Mouse (Mus musculus): Measurements from ENCODE around the gene Snai3.
A peak's percentile ranks its signal among the peaks of the same experiment; 100 is the strongest.

Gene Snai3

DNA sequence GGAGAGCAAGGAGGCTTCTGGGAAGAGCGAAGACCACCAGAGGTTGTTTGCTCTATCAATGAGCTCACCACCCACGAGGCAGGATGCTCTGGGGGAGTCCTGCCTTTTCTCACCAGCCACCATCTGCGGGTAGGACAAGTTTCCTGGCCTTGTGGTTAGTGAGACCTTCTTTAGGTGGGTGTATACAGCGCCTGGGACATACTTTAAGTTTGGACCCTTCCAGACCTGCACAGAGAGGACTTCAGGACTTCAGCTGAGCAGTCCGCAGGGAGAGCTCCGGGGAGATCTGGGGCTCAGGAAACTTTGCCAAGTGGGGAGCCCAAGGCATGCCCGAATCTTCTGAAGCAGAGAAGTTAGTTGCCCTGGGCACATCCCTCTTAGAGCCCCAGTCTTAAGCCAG is 543 bp downstream of the Snai3 start:
- DNase-seq (ENCODE audit: extremely low read depth, low read depth) = no peak

DNA sequence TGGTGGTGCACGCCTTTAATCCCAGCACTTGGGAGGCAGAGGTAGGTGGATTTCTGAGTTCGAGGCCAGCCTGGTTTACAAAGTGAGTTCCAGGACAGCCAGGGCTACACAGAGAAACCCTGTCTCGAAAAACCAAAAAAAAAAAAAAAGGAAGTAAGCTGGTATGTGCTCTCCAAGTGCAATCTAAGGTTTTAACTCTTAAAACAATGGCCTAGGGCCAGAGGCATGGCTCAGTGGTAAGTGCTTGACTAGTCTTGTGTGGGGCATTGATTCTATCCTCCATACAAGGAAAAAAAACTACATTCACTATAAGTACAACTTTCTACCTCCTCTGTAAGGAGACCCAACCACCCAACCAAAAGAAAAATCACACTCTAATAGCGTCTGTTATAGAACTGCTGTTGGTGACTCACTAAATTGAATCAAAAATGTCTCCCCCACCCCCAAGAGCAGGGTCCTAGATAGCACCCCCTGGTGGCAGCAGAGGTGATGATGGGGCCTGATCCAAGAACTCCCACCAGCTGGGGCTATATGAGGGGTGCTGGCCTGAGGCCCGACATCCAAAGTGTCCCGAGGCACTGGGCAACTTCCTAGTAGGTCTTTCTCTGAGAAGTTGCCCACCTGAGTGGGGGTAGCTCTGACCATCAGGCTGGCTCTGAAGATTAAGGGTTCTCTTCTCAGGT is 1.2 kb downstream of the Snai3 start:
- DNase-seq (ENCODE audit: extremely low read depth, low read depth) = no peak

DNA sequence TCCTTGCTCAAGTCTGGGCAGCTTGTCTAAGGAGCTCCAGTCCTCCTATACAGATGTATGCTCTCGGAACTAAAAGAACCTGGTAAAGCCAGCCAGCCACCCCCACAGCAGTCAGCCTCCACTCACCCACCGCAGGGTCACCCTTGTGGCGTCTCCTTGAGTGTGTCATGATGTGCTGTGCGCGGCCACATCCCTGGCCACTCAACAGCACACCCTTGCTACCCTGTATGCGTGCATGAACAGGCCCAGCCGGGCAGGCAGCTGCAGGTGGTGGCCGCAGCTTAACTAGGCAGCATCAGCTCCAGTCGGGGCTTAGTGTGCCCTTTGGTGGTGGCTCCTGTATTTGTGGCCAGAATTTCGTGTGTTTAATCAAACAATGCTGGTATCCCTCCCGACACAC is 3.4 kb downstream of the Snai3 start:
- no peak for DNase-seq (ENCODE audit: extremely low read depth, low read depth)

DNA sequence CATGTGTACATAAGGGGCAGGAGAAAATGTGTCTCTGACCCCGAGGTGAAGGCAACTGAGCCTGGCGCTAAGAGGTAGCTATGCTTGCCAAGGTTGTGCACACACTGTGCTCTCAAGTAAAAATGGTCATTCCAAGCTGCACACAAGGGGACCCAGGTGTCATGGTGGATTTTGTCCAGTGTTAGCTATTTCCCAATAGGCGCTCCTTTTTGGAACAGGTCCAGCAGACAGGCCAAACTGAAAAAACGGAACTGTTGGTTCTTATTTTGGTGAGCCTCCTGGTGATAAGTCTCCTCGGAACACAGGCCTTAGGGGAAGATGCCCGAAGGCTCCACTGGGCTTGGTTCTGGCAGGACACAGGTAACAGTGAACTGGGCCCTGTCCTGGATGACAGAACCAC is 6.1 kb downstream of the Snai3 start:
- no peak for DNase-seq (ENCODE audit: extremely low read depth, low read depth)

DNA sequence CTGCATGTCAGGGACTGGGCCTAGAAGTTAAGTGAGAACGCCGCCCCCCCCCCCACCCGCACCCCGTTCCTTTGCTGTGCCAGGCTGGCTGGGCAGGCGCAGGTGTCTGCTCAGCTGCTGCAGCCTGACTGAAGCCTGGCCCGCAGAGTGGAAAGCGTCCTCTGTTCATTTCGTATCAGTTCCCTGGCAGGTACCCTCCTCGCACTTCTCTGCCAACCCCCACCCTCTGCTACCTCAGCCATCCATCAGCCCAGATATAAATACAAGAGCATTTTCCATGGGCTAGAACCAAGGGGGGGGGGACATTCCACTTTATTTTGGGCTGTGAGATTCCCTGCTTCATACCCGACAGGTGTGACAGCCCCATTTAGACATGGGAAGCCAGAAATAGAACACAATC is 8.4 kb downstream of the Snai3 start:
- DNase-seq (ENCODE audit: extremely low read depth, low read depth) = no peak

DNA sequence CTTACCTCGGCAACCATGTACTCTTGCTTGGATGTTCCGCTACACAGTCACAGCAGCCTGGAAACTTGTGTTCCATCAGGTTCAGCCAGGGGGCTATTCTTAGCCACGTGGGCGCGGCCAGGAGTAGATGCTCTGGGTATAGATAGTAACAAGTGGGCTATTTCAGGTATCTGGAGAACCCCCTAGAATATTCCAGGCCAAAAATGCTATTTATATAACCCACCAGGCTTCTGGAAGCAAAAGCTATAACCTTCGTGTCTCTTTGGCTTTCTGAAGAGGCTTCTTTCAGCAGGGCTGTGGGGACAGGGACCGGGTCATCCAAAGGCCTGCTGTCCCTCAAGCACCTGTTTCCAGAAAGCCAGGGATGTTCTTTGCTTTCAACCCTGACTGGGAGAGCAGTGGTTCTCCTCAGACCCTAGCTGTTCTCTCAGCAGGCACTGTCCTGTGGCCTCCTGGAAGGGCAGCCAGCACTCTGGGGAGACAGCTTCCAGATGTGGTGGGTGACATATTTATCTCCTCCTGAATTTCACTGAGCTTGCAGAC is 9.3 kb downstream of the Snai3 start:
- DNase-seq (ENCODE audit: extremely low read depth, low read depth) = no peak

DNA sequence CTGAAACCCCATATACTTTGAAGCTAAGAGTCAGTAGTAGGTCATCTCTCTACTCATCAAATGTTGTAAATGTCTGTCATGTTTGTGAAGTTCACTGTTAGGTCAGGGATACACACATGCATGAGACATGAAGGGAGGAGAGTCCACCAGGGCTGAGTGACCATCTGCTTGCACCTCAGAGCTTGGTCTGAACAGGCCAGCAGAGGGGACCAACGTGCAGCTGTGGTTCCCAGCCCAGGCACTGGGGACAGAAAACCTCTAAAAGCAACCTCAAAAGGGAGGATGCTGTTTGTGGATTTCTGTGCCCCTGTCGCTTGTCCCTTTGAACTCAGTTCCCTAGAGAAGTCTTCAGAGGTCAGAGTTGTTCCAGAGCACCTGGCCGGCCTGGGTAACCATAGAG is 15.3 kb downstream of the Snai3 start:
- DNase-seq (ENCODE audit: extremely low read depth, low read depth) = no peak

DNA sequence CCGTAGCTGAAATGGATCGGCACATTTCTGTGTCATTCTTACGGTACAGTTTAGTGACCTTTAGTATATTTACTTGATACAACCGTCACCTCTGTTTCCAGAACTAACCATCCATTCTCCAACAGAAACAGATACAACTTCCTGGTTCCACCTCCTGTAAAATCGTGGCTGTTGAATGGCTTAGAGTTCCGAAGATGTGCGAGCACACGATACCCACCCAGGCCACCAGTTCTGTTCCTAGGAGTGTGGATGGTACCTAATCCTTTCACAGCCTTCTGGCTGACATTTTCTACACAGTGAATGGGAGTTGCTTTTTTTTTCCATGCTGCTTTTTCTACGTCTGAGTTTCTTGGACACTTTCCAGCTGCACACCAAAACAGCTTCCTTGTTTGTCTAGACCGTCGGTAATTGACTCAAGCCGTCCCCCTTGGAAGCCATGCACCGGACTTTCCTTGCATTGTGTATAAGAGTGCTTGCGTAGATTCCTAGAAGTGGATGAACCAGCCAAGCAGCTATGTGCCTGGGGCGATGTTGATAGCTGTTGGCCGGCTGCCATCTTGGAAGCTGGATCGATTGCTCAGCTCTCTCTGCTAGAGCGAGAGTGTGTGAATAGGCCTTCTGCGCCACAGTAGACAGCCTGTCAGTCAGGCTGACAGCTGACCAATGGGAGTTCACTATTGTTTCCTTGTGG is 16.3 kb downstream of the Snai3 start:
- peak; percentile 79 for DNase-seq (ENCODE audit: extremely low read depth, low read depth)

DNA sequence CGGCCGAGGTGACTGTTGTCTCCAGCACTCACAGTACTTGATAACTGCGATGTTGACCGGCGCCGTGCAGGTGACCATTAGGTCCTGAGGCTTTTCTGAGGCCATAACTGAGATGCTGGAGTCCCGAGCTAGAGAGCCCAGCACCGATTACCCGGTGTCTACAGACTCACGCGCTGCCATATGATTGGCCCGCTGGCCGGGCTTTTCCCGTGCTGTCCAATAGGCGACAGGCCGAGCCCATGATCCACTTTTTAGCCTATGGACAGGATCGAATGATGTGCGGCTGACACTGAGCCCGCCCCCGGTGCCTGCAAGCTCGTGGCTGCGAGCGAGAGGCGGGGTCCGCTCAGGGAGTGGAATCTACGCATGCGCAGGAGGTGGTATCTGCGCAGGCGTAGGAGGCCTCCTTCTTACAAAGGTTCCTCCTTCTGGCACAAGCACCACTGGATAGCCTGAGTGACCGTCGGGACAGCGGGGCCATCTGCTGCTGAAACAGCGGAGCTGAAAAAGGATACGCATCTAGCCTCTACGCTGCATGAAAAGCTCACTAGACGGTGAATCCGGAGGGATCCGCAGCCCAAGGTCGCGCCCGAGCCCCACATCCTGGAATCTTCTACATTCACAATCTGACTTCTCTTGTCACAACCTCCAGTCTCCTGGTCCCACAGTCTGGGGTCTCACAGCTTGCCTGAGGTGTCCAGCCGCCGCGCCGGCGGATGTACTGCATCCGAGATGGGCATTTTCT is 17.1 kb downstream of the Snai3 start, which contains the start of gene Mvd:
TSS of gene Mvd (minus strand) at position 161 of the 745 bp plus-strand sequence.
- peak; percentile 99 for DNase-seq (ENCODE audit: extremely low read depth, low read depth)

DNA sequence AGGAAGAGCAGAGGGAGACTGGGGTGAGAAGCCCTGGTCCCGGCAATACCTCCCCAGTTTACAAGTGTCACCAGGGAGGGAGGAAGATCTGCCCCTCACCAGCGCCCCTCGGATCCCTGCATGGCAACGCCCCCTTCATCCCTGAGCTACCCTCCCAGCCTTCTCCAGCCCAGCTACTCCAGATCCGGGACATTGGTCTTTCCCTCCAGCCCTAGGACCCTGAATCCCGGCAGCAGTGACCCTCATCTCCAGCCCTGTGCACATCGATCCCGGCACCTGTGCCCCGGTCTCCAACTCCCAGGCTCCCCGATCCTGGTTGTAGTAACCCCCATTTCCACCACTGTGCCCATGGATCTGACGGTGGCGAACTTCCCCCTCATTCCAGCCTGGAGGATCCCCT is 17.8 kb downstream of the Snai3 start:
- no peak for DNase-seq (ENCODE audit: extremely low read depth, low read depth)

DNA sequence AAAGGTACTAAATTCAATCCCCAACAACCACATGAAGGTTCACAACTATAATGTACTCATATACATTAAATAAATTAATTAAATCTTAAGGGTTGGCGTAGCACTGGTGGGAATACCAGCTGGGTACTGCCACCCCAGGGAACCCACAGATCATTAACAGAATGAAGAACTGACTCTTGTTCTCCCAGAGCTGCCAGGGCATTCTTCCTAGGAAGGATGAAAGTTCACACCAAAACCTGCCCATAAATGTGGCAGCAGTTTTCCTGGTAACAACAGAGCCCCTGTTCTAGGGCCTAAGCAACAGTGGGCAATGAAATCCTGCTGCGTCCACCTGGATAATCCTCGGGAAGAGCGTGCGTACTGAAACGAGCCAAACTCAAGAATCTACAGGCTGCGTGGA is 18.2 kb downstream of the Snai3 start:
- DNase-seq (ENCODE audit: extremely low read depth, low read depth) = no peak

DNA sequence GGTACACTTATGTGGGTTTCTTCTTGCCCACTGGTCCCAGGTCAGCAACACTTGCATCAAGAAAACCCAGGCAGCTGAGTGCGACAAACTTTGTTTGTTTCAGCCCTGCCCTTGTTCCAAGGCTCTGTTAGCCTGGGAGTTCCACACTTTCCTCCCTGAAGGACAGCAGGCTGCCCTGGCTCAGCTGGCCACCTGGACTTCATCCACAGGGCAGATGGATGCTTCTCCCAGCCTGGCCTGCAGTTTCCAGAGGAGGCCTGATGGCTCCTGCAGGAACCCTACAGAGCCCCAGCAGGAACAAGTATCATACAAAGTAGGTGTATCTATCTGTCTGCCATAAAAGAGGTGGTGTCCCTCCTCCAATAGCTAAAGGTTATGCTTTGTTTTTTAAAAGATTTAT is 19.2 kb downstream of the Snai3 start:
- DNase-seq (ENCODE audit: extremely low read depth, low read depth) = no peak

DNA sequence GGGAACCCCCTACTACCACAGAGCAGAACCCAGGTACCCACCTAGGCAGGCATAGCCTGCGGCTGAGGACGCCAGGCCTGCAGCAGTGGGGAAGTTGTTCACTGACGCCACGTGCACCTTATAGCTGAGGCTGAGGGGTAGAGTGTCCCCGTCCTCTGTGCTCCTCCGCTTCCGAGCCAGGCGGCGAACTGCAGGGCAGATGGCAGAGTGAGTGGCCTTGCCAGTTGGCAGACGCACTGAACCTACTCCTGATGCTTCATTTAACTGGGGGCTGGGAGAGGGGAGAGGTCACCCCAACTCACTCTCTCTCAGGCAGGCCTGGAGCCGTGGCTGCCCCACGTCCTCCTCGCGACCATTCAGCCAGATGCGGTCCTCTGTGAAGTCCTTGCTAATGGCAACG is 21.2 kb downstream of the Snai3 start:
- DNase-seq (ENCODE audit: extremely low read depth, low read depth) = no peak

DNA sequence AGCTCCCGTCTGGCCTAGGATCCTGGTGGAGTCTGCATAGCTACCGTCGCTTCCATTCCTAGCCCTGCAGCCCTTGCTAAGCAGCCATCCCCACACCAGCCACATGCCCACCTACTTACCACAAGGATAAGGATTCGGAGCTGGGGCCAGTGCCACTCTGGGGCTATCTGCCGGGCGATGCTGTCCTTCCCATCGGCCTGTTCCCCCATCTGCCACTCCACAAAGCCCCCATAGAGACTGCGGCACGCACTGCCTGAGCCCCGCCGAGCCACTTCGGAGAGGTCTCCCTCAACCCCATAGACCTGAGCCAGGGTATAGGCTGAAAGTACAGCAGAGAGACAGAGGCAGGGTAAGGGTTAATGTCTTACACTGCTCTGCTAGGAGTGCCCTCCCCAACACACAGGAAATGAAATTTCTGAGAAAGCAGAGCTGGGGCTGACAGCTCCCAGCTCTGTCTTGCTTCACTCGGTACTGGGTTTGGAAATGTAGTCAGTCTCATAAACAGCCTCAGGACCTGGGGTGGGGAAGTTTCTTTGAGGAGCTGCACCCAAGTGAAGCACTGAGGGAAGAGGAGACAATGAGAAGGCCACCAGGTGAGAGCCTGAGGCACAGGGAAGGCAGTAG is 22.7 kb downstream of the Snai3 start:
- no peak for DNase-seq (ENCODE audit: extremely low read depth, low read depth)

DNA sequence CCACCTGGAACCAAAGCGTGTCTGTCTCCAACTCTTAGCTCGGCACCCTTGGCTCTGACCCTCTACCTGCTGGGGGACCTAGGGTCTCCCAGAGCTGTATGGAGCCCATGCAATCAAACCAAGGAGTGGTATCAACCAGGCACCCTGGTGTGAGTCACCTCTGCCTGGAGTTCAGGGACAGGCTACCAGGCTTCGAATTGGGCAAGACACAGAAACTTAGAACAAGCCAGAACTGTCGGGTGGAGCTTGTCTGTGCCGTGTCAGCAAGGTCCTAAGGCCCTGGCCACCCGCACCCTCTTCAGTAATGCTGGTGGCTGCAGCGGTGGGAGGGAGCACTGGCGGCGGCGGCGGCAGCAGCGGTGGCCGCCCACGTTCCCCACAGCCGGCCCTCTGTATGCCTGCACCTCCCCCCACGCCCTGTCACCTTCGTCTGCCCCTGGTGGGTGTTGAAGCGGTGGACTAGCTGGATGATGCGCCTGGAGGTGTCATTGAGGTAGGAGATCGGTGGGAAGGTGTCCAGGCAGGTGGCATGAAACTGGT is 23.9 kb downstream of the Snai3 start:
- no peak for DNase-seq (ENCODE audit: extremely low read depth, low read depth)

DNA sequence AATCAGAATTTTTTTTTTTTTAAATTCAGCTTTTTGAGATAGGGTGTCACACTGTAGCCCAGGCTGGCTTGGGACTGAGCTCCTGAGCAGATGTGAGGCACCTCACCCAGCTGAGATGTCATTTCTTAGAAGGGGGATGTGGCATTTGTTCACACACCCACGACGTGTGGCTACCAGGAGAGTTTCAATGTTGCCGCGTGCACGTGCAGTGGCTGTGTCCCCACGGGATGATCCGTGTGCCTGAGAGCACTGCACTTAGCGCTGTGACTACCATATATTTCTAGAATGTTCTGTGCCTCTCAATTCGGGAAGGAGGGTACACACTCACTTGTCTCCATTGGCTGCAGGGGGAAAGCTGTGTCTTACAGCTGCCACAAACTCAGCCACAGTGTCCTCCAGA is 24.4 kb downstream of the Snai3 start:
- DNase-seq (ENCODE audit: extremely low read depth, low read depth) = no peak

DNA sequence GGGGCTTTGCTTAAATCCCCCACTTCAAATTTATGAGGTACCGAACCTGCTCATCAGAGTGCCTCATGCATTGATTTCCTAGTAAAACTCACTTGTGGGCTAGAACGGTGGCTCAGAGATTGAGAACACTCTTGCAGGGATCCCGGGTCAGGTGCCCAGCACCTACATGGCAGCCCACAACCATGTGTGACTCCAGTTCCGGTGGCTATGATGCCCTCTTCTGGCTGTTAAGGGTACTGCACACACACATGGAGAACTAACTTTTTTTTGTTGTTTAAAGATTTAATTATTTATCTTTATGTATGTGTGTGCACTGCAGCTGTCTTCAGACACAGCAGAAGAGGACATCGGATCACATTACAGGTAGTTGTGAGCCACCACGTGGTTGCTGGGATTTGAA is 25.2 kb downstream of the Snai3 start:
- no peak for DNase-seq (ENCODE audit: extremely low read depth, low read depth)

DNA sequence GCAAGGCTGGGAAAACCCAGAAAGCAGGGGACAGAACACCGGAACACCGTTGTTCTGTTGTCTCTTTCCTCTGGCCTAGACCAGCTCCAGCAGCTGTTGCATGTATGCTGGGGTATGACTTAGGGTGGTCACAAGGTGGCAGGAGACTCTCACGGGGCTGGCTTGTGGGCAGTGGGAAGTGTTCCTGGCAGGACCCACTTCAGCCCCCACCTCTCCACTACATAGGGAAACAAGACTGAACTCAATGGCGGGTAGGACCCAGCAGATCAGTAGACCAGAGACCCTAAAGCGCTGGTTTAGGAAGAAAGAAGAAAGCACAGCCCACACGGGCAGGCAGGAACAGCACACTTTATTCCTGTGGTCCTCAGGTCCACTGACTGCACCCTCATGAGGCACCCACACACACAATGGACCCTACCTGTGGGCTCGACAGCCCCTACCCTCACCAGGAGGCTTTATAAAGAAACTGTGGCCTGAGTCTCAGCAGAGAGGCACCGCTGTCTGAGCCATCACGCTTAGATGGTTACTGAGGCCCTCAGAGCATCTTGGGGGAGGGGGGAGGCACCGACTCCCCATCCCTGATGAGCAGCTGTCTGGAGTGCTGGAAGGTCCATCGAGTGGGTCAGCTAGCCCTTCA is 27.1 kb downstream of the Snai3 start:
- no peak for DNase-seq (ENCODE audit: extremely low read depth, low read depth)

DNA sequence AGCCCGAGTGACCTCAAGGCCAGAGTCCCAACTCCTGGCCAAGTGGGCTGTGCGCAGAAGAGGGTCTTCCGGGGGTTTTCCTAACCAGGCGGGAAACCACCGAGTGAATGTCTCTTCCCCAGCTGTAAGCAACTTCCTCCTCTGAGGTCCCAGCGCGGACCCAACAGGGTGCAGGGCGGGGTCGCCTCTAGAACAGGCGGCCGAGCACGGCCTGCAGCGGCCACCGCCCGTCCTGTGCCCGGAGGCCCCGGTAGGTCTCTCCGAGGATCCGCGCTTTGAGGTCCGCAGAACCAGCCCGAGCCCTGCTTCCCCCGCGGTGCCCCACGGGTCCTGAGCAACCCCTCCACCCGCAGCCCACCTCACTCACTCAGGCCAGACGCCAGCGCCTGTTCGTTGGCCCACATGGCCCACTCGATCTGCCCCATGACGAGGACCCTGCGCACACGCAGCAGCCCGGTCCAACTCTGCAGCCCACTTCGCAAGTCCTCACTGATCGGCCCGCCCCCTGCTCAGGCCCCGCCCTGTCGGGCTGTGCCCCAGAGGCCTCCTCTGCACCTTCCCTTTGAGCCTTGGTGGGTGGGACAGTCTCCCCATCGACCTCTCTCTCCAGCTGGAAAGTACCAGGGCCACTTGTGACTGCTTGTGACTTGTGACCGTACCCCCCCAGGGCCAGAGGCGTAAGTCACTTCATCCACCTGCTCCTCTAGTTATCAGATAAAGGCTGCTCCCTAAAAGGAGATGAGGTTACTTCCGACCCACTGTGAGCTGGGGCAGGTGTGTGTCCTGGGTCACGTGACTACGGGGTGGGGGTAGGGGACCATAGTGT is 27.9 kb downstream of the Snai3 start, which contains the start of gene Cyba:
TSS of gene Cyba (minus strand) at position 488 of the 826 bp plus-strand sequence.
- peak; percentile 50 for DNase-seq (ENCODE audit: extremely low read depth, low read depth)

Measured in MEL-GATA-1-ER (cell line).